Mouse (Mus musculus): ENCODE results near the gene Rnf185.

DNA sequence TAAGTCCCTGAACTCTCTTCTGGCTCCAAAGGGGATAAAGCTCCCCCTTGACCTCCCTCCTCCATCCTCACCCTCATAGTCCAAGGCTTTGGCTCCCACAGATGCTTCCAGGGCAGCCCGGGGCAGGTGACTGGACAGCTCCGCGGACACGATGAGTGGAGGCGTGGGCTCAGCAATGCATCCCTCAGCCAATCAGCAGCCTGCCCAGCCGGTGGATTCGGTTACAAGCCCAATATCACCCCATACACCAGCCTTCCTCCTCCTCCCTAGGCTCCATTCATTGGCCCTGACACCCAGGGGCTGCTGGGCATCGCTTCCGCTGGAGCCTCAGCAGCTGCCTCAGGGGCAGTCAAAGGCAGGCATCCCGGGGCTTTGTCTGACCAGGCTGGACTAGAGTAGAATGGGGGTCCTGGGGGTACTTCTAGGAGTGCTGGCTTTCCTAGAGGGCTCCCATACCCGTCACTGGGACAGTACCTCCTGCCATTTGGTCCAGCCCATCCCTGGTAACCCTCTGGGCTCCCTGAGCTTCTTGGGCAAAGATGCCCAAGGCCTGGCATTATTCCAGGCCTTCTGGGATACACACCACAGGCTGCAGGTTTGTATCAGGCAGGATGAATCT is 35.9 kb upstream of the Rnf185 start, which contains the start of gene Pla2g3:
- TF ChIP-seq CTCF (IDR thresholded peaks at IDR 0.05; ENCODE audit: borderline replicate concordance, control insufficient read depth, extremely low read depth, insufficient read depth, low read length, poor library complexity) (no peak), POLR2A (IDR thresholded peaks at IDR 0.05; ENCODE audit: control insufficient read depth, extremely low read depth, insufficient read depth, low read length, poor library complexity) (no peak)
